Mouse (Mus musculus): ENCODE measurements around the gene Nrgn.

Gene Nrgn

GRCm38 (mm10) chr9:37552536-37553293 lies at the start of gene Nrgn:
Nrgn (minus strand) TSS chr9:37552904.
- DNase-seq, result peak; percentile 88 to 89

GRCm38 (mm10) chr9:37600538-37601205 lies 48.0 kb upstream of the Nrgn start:
- no peak for DNase-seq

- DNase-seq, result no peak
Observed at GRCm38 (mm10) chr9:37598637-37599036, 45.9 kb upstream of the Nrgn start.

GRCm38 (mm10) chr9:37595570-37595969 lies 42.9 kb upstream of the Nrgn start:
- no peak for DNase-seq

- DNase-seq, result no peak
Observed at GRCm38 (mm10) chr9:37593690-37594089, 41.0 kb upstream of the Nrgn start.

- DNase-seq, result no peak
Observed at GRCm38 (mm10) chr9:37592633-37593032, 39.9 kb upstream of the Nrgn start.

GRCm38 (mm10) chr9:37592025-37592424 lies 39.3 kb upstream of the Nrgn start:
- DNase-seq, result no peak

- DNase-seq, result no peak
Observed at GRCm38 (mm10) chr9:37590381-37590780, 37.7 kb upstream of the Nrgn start.

GRCm38 (mm10) chr9:37586718-37587117 lies 34.0 kb upstream of the Nrgn start:
- no peak for DNase-seq

- no peak for DNase-seq
Observed at GRCm38 (mm10) chr9:37583594-37583993, 30.9 kb upstream of the Nrgn start.

- no peak for DNase-seq
Observed at GRCm38 (mm10) chr9:37576436-37576930, 23.8 kb upstream of the Nrgn start.

GRCm38 (mm10) chr9:37572204-37572876 lies 19.6 kb upstream of the Nrgn start:
- no peak for DNase-seq

- DNase-seq, result no peak
Observed at GRCm38 (mm10) chr9:37569231-37569835, 16.6 kb upstream of the Nrgn start.

GRCm38 (mm10) chr9:37568605-37569214 lies 16.0 kb upstream of the Nrgn start:
- no peak for DNase-seq

- peak; percentile 27 to 47 for DNase-seq
Observed at GRCm38 (mm10) chr9:37567892-37568604, 15.3 kb upstream of the Nrgn start.

GRCm38 (mm10) chr9:37567454-37567853 lies 14.8 kb upstream of the Nrgn start:
- DNase-seq, result no peak

GRCm38 (mm10) chr9:37567019-37567418 lies 14.3 kb upstream of the Nrgn start:
- no peak for DNase-seq

GRCm38 (mm10) chr9:37563805-37564204 lies 11.1 kb upstream of the Nrgn start:
- DNase-seq, result no peak

- no peak for DNase-seq
Observed at GRCm38 (mm10) chr9:37560617-37561016, 7.9 kb upstream of the Nrgn start.

- no peak for DNase-seq
Observed at GRCm38 (mm10) chr9:37556366-37556765, 3.7 kb upstream of the Nrgn start.

- no peak for DNase-seq
Observed at GRCm38 (mm10) chr9:37554838-37555748, 2.4 kb upstream of the Nrgn start, which contains the start of gene Siae. Siae (plus strand) TSS chr9:37555698.

Measured in lung, postnatal 4 days (tissue).